Mouse (Mus musculus): ENCODE measurements at regions not wholly inside any gene's neighbourhood (a gene's known extent, or its start where the extent isn't known, plus 50 kb on each side); places are given as distances from the start of the nearest gene placed in this dataset.

- WGBS, result 28% methylated on average over 3 of the region's 3 CpGs
- Histone ChIP-seq H3K36me3 (no peaks in the 10 kb centered on the region), H3K4me2 (no peak overlapping the region), H3K27me3 (replicated peaks) (no peaks in the 10 kb centered on the region), H3K4me3 (replicated peaks) (no peak overlapping the region), H3K4me1 (no peaks in the 10 kb centered on the region), H3K27ac (no peak overlapping the region), H3K9me3 (no peaks in the 10 kb centered on the region), H3K9ac (no peak overlapping the region)
- ATAC-seq (ENCODE audit: insufficient read depth, low FRiP score, low read depth), result no peak
Measured at GRCm38 (mm10) chr6:84514623-84515022, 79.1 kb downstream of the Cyp26b1 start.

- Histone ChIP-seq H3K4me2 (no peak overlapping the region), H3K9ac (no peak overlapping the region), H3K4me3 (replicated peaks) (no peak overlapping the region), H3K4me1 (no peaks in the 10 kb centered on the region), H3K27ac (no peak overlapping the region), H3K36me3 (no peaks in the 10 kb centered on the region), H3K27me3 (replicated peaks) (no peaks in the 10 kb centered on the region), H3K9me3 (no peaks in the 10 kb centered on the region)
- ATAC-seq (ENCODE audit: insufficient read depth, low FRiP score, low read depth), result no peak
- WGBS, result 67% methylated on average over 3 of the region's 3 CpGs
Measured at GRCm38 (mm10) chr6:84508598-84508997, 85.1 kb downstream of the Cyp26b1 start.

GRCm38 (mm10) chr6:84506675-84507074 is 87.0 kb downstream of the Cyp26b1 start:
- Histone ChIP-seq H3K9me3 (no peaks in the 10 kb centered on the region), H3K4me3 (replicated peaks) (no peak overlapping the region), H3K4me1 (no peaks in the 10 kb centered on the region), H3K9ac (no peak overlapping the region), H3K36me3 (no peaks in the 10 kb centered on the region), H3K27ac (no peak overlapping the region), H3K27me3 (replicated peaks) (no peaks in the 10 kb centered on the region), H3K4me2 (no peak overlapping the region)
- WGBS, result 17% methylated on average over 1 of the region's 1 CpGs
- no peak for ATAC-seq (ENCODE audit: insufficient read depth, low FRiP score, low read depth)

- Histone ChIP-seq H3K27ac (no peak overlapping the region), H3K9ac (no peak overlapping the region), H3K4me1 (no peaks in the 10 kb centered on the region), H3K4me2 (no peak overlapping the region), H3K4me3 (replicated peaks) (no peak overlapping the region), H3K27me3 (replicated peaks) (no peaks in the 10 kb centered on the region), H3K9me3 (no peaks in the 10 kb centered on the region), H3K36me3 (no peaks in the 10 kb centered on the region)
- WGBS, result 36% methylated on average over 13 of the region's 13 CpGs
- no peak for ATAC-seq (ENCODE audit: insufficient read depth, low FRiP score, low read depth)
Measured at GRCm38 (mm10) chr6:84500255-84500886, 93.3 kb downstream of the Cyp26b1 start.

- no peaks in the 10 kb centered on the region for H3K36me3 ChIP-seq
- no peak overlapping the region for H3K27ac ChIP-seq
- H3K4me1 ChIP-seq, result no peaks in the 10 kb centered on the region
- H3K4me2 ChIP-seq, result no peak overlapping the region
- no peak overlapping the region for H3K9ac ChIP-seq
- H3K27me3 ChIP-seq (replicated peaks), result no peaks in the 10 kb centered on the region
- H3K4me3 ChIP-seq (replicated peaks), result no peak overlapping the region
- WGBS, result 53% methylated on average over 9 of the region's 9 CpGs
- no peaks in the 10 kb centered on the region for H3K9me3 ChIP-seq
- ATAC-seq (ENCODE audit: insufficient read depth, low FRiP score, low read depth), result no peak
Measured at GRCm38 (mm10) chr6:84498076-84498475, 95.6 kb downstream of the Cyp26b1 start.

GRCm38 (mm10) chr6:84493676-84494075 is 100.0 kb downstream of the Cyp26b1 start:
- Histone ChIP-seq H3K4me2 (no peak overlapping the region), H3K9ac (no peak overlapping the region), H3K4me3 (replicated peaks) (no peak overlapping the region), H3K36me3 (no peaks in the 10 kb centered on the region), H3K27ac (no peak overlapping the region), H3K9me3 (no peaks in the 10 kb centered on the region), H3K4me1 (no peaks in the 10 kb centered on the region), H3K27me3 (replicated peaks) (no peaks in the 10 kb centered on the region)
- ATAC-seq (ENCODE audit: insufficient read depth, low FRiP score, low read depth), result no peak
- WGBS, result 58% methylated on average over 6 of the region's 6 CpGs

- WGBS, result 46% methylated on average over 8 of the region's 8 CpGs
- no peak for ATAC-seq (ENCODE audit: insufficient read depth, low FRiP score, low read depth)
- Histone ChIP-seq H3K9ac (no peak overlapping the region), H3K4me2 (no peak overlapping the region), H3K4me1 (no peaks in the 10 kb centered on the region), H3K27ac (no peak overlapping the region), H3K9me3 (no peaks in the 10 kb centered on the region), H3K4me3 (replicated peaks) (no peak overlapping the region), H3K36me3 (no peaks in the 10 kb centered on the region), H3K27me3 (replicated peaks) (no peaks in the 10 kb centered on the region)
Measured at GRCm38 (mm10) chr6:84493169-84493568, 100.5 kb downstream of the Cyp26b1 start.

GRCm38 (mm10) chr6:84492594-84492993 is 101.1 kb downstream of the Cyp26b1 start:
- no peaks in the 10 kb centered on the region for H3K4me1 ChIP-seq
- H3K4me3 ChIP-seq (replicated peaks), result no peak overlapping the region
- no peaks in the 10 kb centered on the region for H3K9me3 ChIP-seq
- WGBS, result 93% methylated on average over 2 of the region's 2 CpGs
- no peak overlapping the region for H3K27ac ChIP-seq
- H3K27me3 ChIP-seq (replicated peaks), result no peaks in the 10 kb centered on the region
- H3K9ac ChIP-seq, result no peak overlapping the region
- H3K4me2 ChIP-seq, result no peak overlapping the region
- no peaks in the 10 kb centered on the region for H3K36me3 ChIP-seq
- ATAC-seq (ENCODE audit: insufficient read depth, low FRiP score, low read depth), result no peak

- H3K27ac ChIP-seq, result no peak overlapping the region
- no peaks in the 10 kb centered on the region for H3K4me1 ChIP-seq
- H3K4me3 ChIP-seq (replicated peaks), result no peak overlapping the region
- no peak overlapping the region for H3K9ac ChIP-seq
- no peak overlapping the region for H3K4me2 ChIP-seq
- no peaks in the 10 kb centered on the region for H3K36me3 ChIP-seq
- no peaks in the 10 kb centered on the region for H3K9me3 ChIP-seq
- WGBS, result 76% methylated on average over 5 of the region's 5 CpGs
- no peak for ATAC-seq (ENCODE audit: insufficient read depth, low FRiP score, low read depth)
- no peaks in the 10 kb centered on the region for H3K27me3 ChIP-seq (replicated peaks)
Measured at GRCm38 (mm10) chr6:84491106-84491505, 102.6 kb downstream of the Cyp26b1 start.

- WGBS, result 27% methylated on average over 7 of the region's 7 CpGs
Measured at GRCm38 (mm10) chr6:84481205-84481604, 112.5 kb downstream of the Cyp26b1 start.

GRCm38 (mm10) chr6:84477072-84477471 is 116.6 kb downstream of the Cyp26b1 start:
- ATAC-seq (ENCODE audit: insufficient read depth, low FRiP score, low read depth), result no peak
- H3K4me1 ChIP-seq, result no peaks in the 10 kb centered on the region
- no peak overlapping the region for H3K27ac ChIP-seq
- no peak overlapping the region for H3K9ac ChIP-seq
- no peak overlapping the region for H3K4me2 ChIP-seq
- WGBS, result 31% methylated on average over 6 of the region's 6 CpGs
- H3K4me3 ChIP-seq (replicated peaks), result no peak overlapping the region
- H3K9me3 ChIP-seq, result no peaks in the 10 kb centered on the region
- no peaks in the 10 kb centered on the region for H3K27me3 ChIP-seq (replicated peaks)
- H3K36me3 ChIP-seq, result no peaks in the 10 kb centered on the region

More at GRCm38 (mm10) chr6:84481205-84481604, 112.5 kb downstream of the Cyp26b1 start:
- Histone ChIP-seq H3K9ac (no peak overlapping the region), H3K36me3 (no peaks in the 10 kb centered on the region), H3K4me2 (no peak overlapping the region), H3K27ac (no peak overlapping the region), H3K27me3 (replicated peaks) (no peaks in the 10 kb centered on the region), H3K4me3 (replicated peaks) (no peak overlapping the region), H3K9me3 (no peaks in the 10 kb centered on the region), H3K4me1 (no peaks in the 10 kb centered on the region)
- no peak for ATAC-seq (ENCODE audit: insufficient read depth, low FRiP score, low read depth)

GRCm38 (mm10) chr6:84476466-84476865 is 117.2 kb downstream of the Cyp26b1 start:
- no peak overlapping the region for H3K27ac ChIP-seq
- no peak overlapping the region for H3K4me2 ChIP-seq
- no peaks in the 10 kb centered on the region for H3K4me1 ChIP-seq
- 44% methylated on average over 9 of the region's 9 CpGs for WGBS
- no peaks in the 10 kb centered on the region for H3K36me3 ChIP-seq
- no peak overlapping the region for H3K9ac ChIP-seq
- ATAC-seq (ENCODE audit: insufficient read depth, low FRiP score, low read depth), result no peak; the same call in 1 of the 2 replicates
- no peaks in the 10 kb centered on the region for H3K27me3 ChIP-seq (replicated peaks)
- H3K9me3 ChIP-seq, result no peaks in the 10 kb centered on the region
- no peak overlapping the region for H3K4me3 ChIP-seq (replicated peaks)

- H3K9ac ChIP-seq, result no peak overlapping the region
- H3K9me3 ChIP-seq, result no peaks in the 10 kb centered on the region
- no peak overlapping the region for H3K4me3 ChIP-seq (replicated peaks)
- no peaks in the 10 kb centered on the region for H3K4me1 ChIP-seq
- no peaks in the 10 kb centered on the region for H3K36me3 ChIP-seq
- no peak for ATAC-seq (ENCODE audit: insufficient read depth, low FRiP score, low read depth)
- no peak overlapping the region for H3K4me2 ChIP-seq
- H3K27me3 ChIP-seq (replicated peaks), result no peaks in the 10 kb centered on the region
- H3K27ac ChIP-seq, result no peak overlapping the region
Measured at GRCm38 (mm10) chr6:84474835-84475234, 118.9 kb downstream of the Cyp26b1 start.
